Mouse (Mus musculus) testis, adult 2 months (tissue): ENCODE data around the gene Pibf1. TPM values are rescaled to one million over a fixed set of nuclear protein-coding genes. Genes with fewer than 3 reads are reported as not detected.
A peak's percentile ranks its signal among the peaks of the same experiment; 100 is the strongest.

Experiments used
- H3K27ac ChIP-seq: fragments of 200-500 bp; 2 replicates; pipeline ENCODE4 v1.5.1; 2012; ENCODE audit warnings: low read depth, low read length; ENCODE audit not compliant: control insufficient read depth, insufficient read depth
- H3K27me3 ChIP-seq: fragments of 200-500 bp; 2 replicates; pipeline ENCODE4 v1.6.1; 2012; ENCODE audit warnings: mild to moderate bottlenecking, low read length, moderate library complexity; ENCODE audit not compliant: control insufficient read depth, insufficient read depth
- H3K36me3 ChIP-seq: fragments of 200-500 bp; 2 replicates; pipeline ENCODE4 v1.6.1; 2012; ENCODE audit warnings: mild to moderate bottlenecking, low read length; ENCODE audit not compliant: control insufficient read depth, insufficient read depth
- H3K4me1 ChIP-seq: fragments of 200-500 bp; 2 replicates; pipeline ENCODE4 v1.6.1; 2012; ENCODE audit warnings: low read length; ENCODE audit not compliant: control insufficient read depth, insufficient read depth
- H3K4me3 ChIP-seq: fragments of 200-500 bp; 2 replicates; pipeline ENCODE4 v1.5.1; 2012; ENCODE audit warnings: low read depth, mild to moderate bottlenecking, low read length, moderate library complexity, mixed read lengths; ENCODE audit not compliant: control insufficient read depth
- CTCF ChIP-seq: fragments of 200-500 bp; IDR thresholded peaks from 2 replicates; pipeline ENCODE4 v1.5.1; 2012; ENCODE audit warnings: low read depth, mild to moderate bottlenecking, inconsistent platforms, low read length, moderate library complexity; ENCODE audit not compliant: control insufficient read depth, insufficient read depth, insufficient replicate concordance
- POLR2A ChIP-seq: fragments of 200-500 bp; IDR thresholded peaks from 2 replicates; pipeline ENCODE4 v1.6.1; 2012; ENCODE audit warnings: low read depth, mild to moderate bottlenecking, inconsistent platforms, low read length, moderate library complexity; ENCODE audit not compliant: control insufficient read depth
- polyA plus RNA-seq: library from polyadenylated mRNA; depleted of rRNA; stranded (reverse); fragments of >200 nt; gene quantifications from 2 replicates; pipeline ENCODE4 v1.2.3, GENCODE M21; 2012; rRNA removed

The Pibf1 gene
- polyA plus RNA-seq, 1 experiment = 7.9 TPM

DNA sequence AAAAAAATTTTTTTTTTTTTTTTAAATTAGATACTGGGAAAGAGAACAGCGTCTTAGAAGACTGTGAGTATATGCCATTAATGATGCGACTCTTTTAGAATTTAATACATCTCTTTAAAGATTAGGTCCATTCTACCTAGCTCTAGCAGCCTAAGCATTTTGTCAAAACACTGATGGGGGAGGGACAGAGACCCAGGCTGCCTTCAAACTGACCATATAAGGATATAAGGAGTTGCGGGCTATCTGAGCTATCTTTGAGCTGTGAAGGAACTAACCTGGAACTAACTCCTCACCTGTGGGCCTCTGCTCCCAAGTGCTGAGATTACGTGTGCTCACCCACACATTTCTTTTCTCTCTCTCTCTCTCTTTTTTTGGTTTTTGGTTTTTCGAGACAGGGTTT, 193.0 kb downstream of the Pibf1 start:
- H3K4me1 ChIP-seq = no peaks in the 10 kb centered on the region
- H3K27me3 ChIP-seq = no peaks in the 10 kb centered on the region
- H3K36me3 ChIP-seq = no peaks in the 10 kb centered on the region
- H3K27ac ChIP-seq = no peak overlapping the region
- no peak overlapping the region for H3K4me3 ChIP-seq
- no peak for TF ChIP-seq POLR2A
- TF ChIP-seq CTCF = no peak

GRCm38 (mm10) chr14:99294424-99294823, 195.2 kb downstream of the Pibf1 start:
- Histone ChIP-seq H3K4me3 (peak overlapping the region; percentile 54), H3K36me3 (no peaks in the 10 kb centered on the region), H3K27ac (no peak overlapping the region), H3K27me3 (no peaks in the 10 kb centered on the region), H3K4me1 (peaks cover under 1% of the 10 kb centered on the region; the same call in 1 of the 2 replicates)
- TF ChIP-seq CTCF = no peak
- TF ChIP-seq POLR2A = no peak; the same call in 1 of the 2 replicates

DNA sequence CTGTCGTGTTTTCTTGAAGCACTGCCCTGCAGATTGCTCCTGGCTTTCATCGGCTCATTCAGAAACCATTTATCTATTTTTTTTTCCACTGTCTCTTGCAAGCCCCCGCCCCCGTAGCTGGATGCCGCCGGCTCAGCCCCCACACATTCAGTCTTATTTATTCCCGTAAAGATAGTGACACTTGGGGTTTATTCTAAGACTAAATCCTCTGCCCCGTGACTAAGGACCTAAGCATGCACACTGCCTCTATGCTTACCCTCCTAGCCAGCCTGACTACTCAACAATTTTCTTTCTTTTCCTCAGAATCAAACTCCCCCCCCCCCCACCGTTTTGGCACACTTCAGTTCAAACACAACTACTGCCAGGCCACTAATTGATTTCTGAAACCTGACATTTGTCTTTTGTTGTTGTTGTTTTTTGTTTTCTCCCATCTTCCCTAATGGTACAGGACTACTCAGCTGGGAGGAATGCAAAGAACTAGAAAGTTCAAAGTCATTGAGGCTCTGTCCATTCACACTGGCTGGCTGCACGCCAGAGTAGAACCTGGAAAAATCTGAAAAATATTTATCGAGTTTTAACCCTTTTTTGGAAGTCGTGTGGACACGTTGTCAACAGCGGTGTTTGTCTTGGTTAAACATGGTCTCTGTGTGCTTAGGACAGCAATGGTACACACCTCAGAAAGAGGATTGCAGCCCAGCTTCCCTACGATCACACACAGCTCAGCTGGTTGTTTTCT, 196.6 kb downstream of the Pibf1 start:
- TF ChIP-seq POLR2A (no peak), CTCF (no peak)
- Histone ChIP-seq H3K27me3 (no peaks in the 10 kb centered on the region), H3K4me1 (peaks cover 5% of the 10 kb centered on the region)

DNA sequence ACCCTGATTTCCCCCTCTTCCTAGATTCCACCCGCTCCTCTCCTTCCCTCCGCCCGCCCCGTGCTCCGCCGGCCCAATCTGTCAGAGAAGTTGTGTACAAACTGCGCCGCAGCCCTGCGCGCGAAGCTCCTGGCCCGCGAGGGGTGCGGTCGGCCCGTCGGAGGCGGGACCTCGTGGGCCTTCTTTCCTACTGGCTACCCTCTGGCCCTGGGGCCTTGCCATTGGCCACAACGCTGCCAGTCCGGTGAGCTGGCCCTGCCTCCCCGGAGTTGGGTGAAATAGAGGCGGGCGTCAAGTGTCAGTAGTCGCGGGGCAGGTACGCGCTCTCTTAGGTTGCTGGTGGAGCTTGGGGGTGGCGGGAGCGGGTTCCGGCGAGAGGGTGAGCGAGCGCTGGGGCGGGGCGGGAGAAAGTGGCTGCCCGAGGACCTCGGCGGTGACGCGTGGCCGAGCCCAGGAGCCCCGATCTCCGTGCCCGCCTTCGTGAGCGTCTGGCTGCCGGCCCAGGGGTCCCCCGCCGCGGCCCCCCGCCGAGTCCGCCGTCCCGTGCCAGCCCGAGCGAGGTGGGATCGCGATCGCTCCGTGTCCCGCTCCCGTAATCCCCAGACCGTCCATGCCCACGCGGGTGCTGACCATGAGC, 199.3 kb downstream of the Pibf1 start, which contains the start of gene Klf5:
TSS of gene Klf5 (plus strand) at position 307 of the 637 bp plus-strand sequence.
- Histone ChIP-seq H3K4me1 (peaks cover 5% of the 10 kb centered on the region), H3K27me3 (no peaks in the 10 kb centered on the region), H3K27ac (no peak within 1 kb of the TSS), H3K36me3 (no peaks in the 10 kb centered on the region), H3K4me3 (peak within 1 kb of the TSS; percentile 87)
- no peak for TF ChIP-seq CTCF
- no peak for TF ChIP-seq POLR2A

More for the DNA sequence above, 196.6 kb downstream of the Pibf1 start:
- H3K36me3 ChIP-seq = no peaks in the 10 kb centered on the region
- H3K27ac ChIP-seq = no peak overlapping the region
- peak overlapping the region; percentile 59 for H3K4me3 ChIP-seq

GRCm38 (mm10) chr14:99299022-99299481, 199.8 kb downstream of the Pibf1 start:
- H3K4me3 ChIP-seq = peak overlapping the region; percentile 87
- H3K27ac ChIP-seq = no peak overlapping the region
- TF ChIP-seq CTCF = no peak
- no peak for TF ChIP-seq POLR2A
- H3K36me3 ChIP-seq = no peaks in the 10 kb centered on the region
- H3K27me3 ChIP-seq = no peaks in the 10 kb centered on the region
- peaks cover 5% of the 10 kb centered on the region for H3K4me1 ChIP-seq

GRCm38 (mm10) chr14:99299701-99300191, 200.5 kb downstream of the Pibf1 start:
- H3K36me3 ChIP-seq = no peaks in the 10 kb centered on the region
- TF ChIP-seq CTCF (no peak), POLR2A (no peak)
- H3K27me3 ChIP-seq = no peaks in the 10 kb centered on the region
- H3K4me3 ChIP-seq = peak overlapping the region; percentile 87
- H3K27ac ChIP-seq = no peak overlapping the region
- peaks cover 5% of the 10 kb centered on the region for H3K4me1 ChIP-seq

DNA sequence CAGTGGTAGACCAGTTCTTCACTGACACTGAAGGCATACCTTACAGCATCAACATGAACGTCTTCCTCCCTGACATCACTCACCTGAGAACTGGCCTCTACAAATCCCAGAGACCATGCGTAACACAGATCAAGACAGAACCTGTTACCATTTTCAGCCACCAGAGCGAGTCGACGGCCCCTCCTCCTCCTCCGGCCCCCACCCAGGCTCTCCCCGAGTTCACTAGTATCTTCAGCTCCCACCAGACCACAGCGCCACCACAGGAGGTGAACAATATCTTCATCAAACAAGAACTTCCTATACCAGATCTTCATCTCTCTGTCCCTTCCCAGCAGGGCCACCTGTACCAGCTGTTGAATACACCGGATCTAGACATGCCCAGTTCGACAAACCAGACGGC, 202.2 kb downstream of the Pibf1 start:
- TF ChIP-seq POLR2A (no peak), CTCF (no peak)
- H3K36me3 ChIP-seq = no peaks in the 10 kb centered on the region
- no peak overlapping the region for H3K4me3 ChIP-seq
- peaks cover 5% of the 10 kb centered on the region for H3K4me1 ChIP-seq
- no peaks in the 10 kb centered on the region for H3K27me3 ChIP-seq
- no peak overlapping the region for H3K27ac ChIP-seq

Other genes starting within 250 kb of the Pibf1 start
- gene Rpl36a-ps1, start 105.1 kb upstream of the Pibf1 start, polyA plus RNA-seq = not detected in 2 replicates
- gene Mzt1, start 53.3 kb upstream of the Pibf1 start, polyA plus RNA-seq = 5.8 and 9.7 TPM in 2 replicates
- 18.4 and 18.7 TPM in 2 replicates for gene Bora, start 53.2 kb upstream of the Pibf1 start, polyA plus RNA-seq
- gene Dis3, start 346 bp downstream of the Pibf1 start, polyA plus RNA-seq = 19.2 and 23.0 TPM in 2 replicates
- gene Klf5, start 199.3 kb downstream of the Pibf1 start, polyA plus RNA-seq = 15.4 and 16.5 TPM in 2 replicates